Mouse (Mus musculus): ENCODE results near the gene Tmem171. TPM values are rescaled to one million over a fixed set of nuclear protein-coding genes. Genes with fewer than 3 reads are reported as not detected.

Gene Tmem171
- polyA plus RNA-seq, 1 experiment from 2014 or later: not detected

DNA sequence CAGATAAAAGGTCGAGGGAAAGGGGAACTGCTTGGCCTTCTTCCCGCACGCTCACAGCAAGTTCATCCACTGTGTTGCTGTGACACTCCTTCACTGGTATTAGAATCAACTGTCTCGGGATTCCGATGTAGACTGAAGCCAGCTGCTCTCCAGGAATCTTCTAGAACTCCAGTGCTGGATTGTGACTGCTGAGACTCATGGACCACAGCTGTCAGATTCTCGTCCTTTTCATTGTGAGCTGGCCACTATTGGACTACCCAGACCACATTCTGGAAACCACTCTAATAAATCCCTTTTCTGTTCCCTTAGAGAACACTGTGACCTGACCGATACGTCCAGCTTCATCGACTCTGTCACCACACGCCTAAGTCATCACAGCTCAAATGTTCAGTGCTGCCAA is 29.4 kb downstream of the Tmem171 start:
- no peak overlapping the region for H3K4me3 ChIP-seq (replicated peaks; ENCODE audit: low read depth, low read length)
- WGBS: 90% methylated on average over 10 of the region's 10 CpGs
- no peak for DNase-seq
- no peak for ATAC-seq (ENCODE audit: low FRiP score, low TSS enrichment)
- H3K27me3 ChIP-seq (ENCODE audit: control insufficient read depth, insufficient read depth, low read length): no peaks in the 10 kb centered on the region
- H3K9me3 ChIP-seq (ENCODE audit: control insufficient read depth, low read length): no peaks in the 10 kb centered on the region
- no peak overlapping the region for H3K4me2 ChIP-seq (ENCODE audit: low read length)
- no peak overlapping the region for H3K9ac ChIP-seq (replicated peaks; ENCODE audit: low read length)
- no peaks in the 10 kb centered on the region for H3K36me3 ChIP-seq (ENCODE audit: control insufficient read depth, insufficient read depth, low read length)
- H3K27ac ChIP-seq (replicated peaks; ENCODE audit: low read depth, low read length): no peak overlapping the region
- H3K4me1 ChIP-seq (ENCODE audit: control insufficient read depth, insufficient read depth, low read length): no peaks in the 10 kb centered on the region

- Histone ChIP-seq H3K36me3 (ENCODE audit: control insufficient read depth, insufficient read depth, low read length) (no peaks in the 10 kb centered on the region), H3K27me3 (ENCODE audit: control insufficient read depth, insufficient read depth, low read length) (no peaks in the 10 kb centered on the region), H3K27ac (replicated peaks; ENCODE audit: low read depth, low read length) (no peak overlapping the region), H3K4me2 (ENCODE audit: low read length) (no peak overlapping the region), H3K9me3 (ENCODE audit: control insufficient read depth, low read length) (no peaks in the 10 kb centered on the region), H3K9ac (replicated peaks; ENCODE audit: low read length) (no peak overlapping the region), H3K4me3 (replicated peaks; ENCODE audit: low read depth, low read length) (no peak overlapping the region), H3K4me1 (ENCODE audit: control insufficient read depth, insufficient read depth, low read length) (no peaks in the 10 kb centered on the region)
- DNase-seq (no peak), ATAC-seq (ENCODE audit: low FRiP score, low TSS enrichment) (no peak)
- WGBS: 88% methylated on average over 4 of the region's 4 CpGs
Measured at GRCm38 (mm10) chr13:98662173-98662675, 32.4 kb downstream of the Tmem171 start.

GRCm38 (mm10) chr13:98656034-98656471 is 38.6 kb downstream of the Tmem171 start:
- H3K27ac ChIP-seq (replicated peaks; ENCODE audit: low read depth, low read length): no peak overlapping the region
- no peak for ATAC-seq (ENCODE audit: low FRiP score, low TSS enrichment)
- peak; percentile 39 for DNase-seq

DNA sequence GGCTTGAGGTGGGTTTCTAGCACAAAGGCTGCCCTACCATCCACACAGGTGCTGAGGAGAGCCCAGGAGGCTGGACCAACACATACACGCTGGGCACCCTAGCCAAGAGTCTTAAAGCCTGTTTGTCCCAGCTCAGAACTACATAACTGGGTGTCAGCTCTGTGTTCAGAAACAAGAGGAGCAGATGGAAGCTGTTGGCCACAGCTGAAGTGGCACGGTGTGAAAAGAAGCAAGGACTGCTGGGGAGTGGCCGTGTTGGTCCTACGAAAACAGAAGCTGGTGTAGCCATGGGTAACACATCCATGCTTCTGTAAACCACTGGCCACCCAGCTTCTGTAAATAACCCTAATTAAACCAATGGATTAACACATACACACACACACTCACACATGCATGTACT is 39.3 kb downstream of the Tmem171 start:
- H3K4me1 ChIP-seq (ENCODE audit: control insufficient read depth, insufficient read depth, low read length): no peaks in the 10 kb centered on the region
- 94% methylated on average over 4 of the region's 4 CpGs for WGBS
- H3K4me2 ChIP-seq (ENCODE audit: low read length): no peak overlapping the region
- no peak for DNase-seq
- H3K36me3 ChIP-seq (ENCODE audit: control insufficient read depth, insufficient read depth, low read length): no peaks in the 10 kb centered on the region
- H3K9ac ChIP-seq (replicated peaks; ENCODE audit: low read length): no peak overlapping the region
- H3K4me3 ChIP-seq (replicated peaks; ENCODE audit: low read depth, low read length): no peak overlapping the region
- no peaks in the 10 kb centered on the region for H3K27me3 ChIP-seq (ENCODE audit: control insufficient read depth, insufficient read depth, low read length)
- H3K27ac ChIP-seq (replicated peaks; ENCODE audit: low read depth, low read length): no peak overlapping the region
- no peaks in the 10 kb centered on the region for H3K9me3 ChIP-seq (ENCODE audit: control insufficient read depth, low read length)
- ATAC-seq (ENCODE audit: low FRiP score, low TSS enrichment): no peak

More at GRCm38 (mm10) chr13:98656034-98656471, 38.6 kb downstream of the Tmem171 start:
- no peaks in the 10 kb centered on the region for H3K9me3 ChIP-seq (ENCODE audit: control insufficient read depth, low read length)
- no peaks in the 10 kb centered on the region for H3K4me1 ChIP-seq (ENCODE audit: control insufficient read depth, insufficient read depth, low read length)
- H3K36me3 ChIP-seq (ENCODE audit: control insufficient read depth, insufficient read depth, low read length): no peaks in the 10 kb centered on the region
- no peak overlapping the region for H3K9ac ChIP-seq (replicated peaks; ENCODE audit: low read length)
- WGBS: 72% methylated on average over 16 of the region's 16 CpGs
- no peak overlapping the region for H3K4me2 ChIP-seq (ENCODE audit: low read length)
- H3K4me3 ChIP-seq (replicated peaks; ENCODE audit: low read depth, low read length): no peak overlapping the region
- H3K27me3 ChIP-seq (ENCODE audit: control insufficient read depth, insufficient read depth, low read length): no peaks in the 10 kb centered on the region

DNA sequence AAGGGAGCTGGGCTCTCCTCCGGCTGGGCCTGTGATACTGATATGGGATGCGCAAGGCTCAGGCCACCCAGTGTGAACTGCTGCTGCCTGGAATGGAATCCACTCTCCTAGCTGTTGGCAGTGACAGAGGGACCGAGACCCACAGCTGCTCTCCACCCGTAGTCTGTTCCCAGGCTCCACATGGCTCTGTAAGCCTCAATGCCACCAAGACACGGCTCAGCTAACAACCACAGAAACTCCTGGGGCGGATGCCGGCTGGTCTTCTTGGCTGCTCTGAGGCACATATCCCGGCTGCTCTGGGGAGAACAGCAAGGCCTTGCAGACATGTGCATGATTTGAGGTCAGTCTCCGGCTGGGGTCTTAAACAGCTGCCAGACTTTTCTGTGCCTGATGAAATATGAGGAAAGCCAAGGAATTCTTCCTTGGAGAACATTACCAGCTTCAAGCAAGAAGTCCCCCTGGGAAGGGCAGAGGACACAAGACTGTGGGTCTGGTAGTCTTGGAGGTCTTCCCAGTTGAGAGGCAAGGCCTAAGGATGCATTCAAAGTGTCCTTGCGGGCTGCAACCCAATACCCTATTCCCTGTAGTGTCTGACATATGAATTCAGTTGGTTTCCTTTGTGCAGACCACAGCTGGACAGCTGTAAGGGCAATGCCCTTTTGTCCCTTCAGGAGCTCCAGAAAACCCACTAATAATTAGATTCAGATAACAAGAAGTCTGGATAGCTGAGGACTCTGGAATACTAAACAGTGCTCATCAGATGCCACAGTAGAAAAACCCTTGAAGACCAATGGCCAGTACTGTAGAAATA is 40.3 kb downstream of the Tmem171 start:
- ATAC-seq (ENCODE audit: low FRiP score, low TSS enrichment): no peak
- peak; percentile 2 for DNase-seq
- Histone ChIP-seq H3K27me3 (ENCODE audit: control insufficient read depth, insufficient read depth, low read length) (no peaks in the 10 kb centered on the region), H3K4me3 (replicated peaks; ENCODE audit: low read depth, low read length) (no peak overlapping the region), H3K27ac (replicated peaks; ENCODE audit: low read depth, low read length) (no peak overlapping the region), H3K4me1 (ENCODE audit: control insufficient read depth, insufficient read depth, low read length) (no peaks in the 10 kb centered on the region), H3K36me3 (ENCODE audit: control insufficient read depth, insufficient read depth, low read length) (no peaks in the 10 kb centered on the region), H3K9ac (replicated peaks; ENCODE audit: low read length) (no peak overlapping the region), H3K4me2 (ENCODE audit: low read length) (no peak overlapping the region), H3K9me3 (ENCODE audit: control insufficient read depth, low read length) (no peaks in the 10 kb centered on the region)
- WGBS: 89% methylated on average over 10 of the region's 10 CpGs

DNA sequence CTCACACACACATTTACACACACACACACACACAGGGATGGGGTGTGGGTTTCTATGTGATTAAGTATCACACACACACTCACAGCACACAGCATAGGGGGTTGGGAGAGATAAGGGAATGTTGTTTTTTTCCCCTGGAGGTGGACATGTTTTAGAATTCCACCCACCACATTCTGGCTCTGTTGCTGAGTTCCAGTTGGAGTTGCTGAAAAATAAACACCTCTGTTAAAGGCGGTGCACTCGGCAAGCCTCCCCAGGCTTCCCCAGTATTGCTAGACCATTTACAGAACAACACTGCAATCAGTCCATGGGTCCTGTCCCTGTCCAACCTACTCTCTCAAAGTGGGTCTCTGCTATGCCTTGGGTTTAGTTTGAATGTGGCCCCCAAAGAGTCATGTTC is 42.4 kb downstream of the Tmem171 start:
- no peak for DNase-seq
- ATAC-seq (ENCODE audit: low FRiP score, low TSS enrichment): no peak
- WGBS: 91% methylated on average over 2 of the region's 2 CpGs
- Histone ChIP-seq H3K4me1 (ENCODE audit: control insufficient read depth, insufficient read depth, low read length) (no peaks in the 10 kb centered on the region), H3K36me3 (ENCODE audit: control insufficient read depth, insufficient read depth, low read length) (no peaks in the 10 kb centered on the region), H3K27ac (replicated peaks; ENCODE audit: low read depth, low read length) (no peak overlapping the region), H3K4me2 (ENCODE audit: low read length) (no peak overlapping the region), H3K9me3 (ENCODE audit: control insufficient read depth, low read length) (no peaks in the 10 kb centered on the region), H3K9ac (replicated peaks; ENCODE audit: low read length) (no peak overlapping the region), H3K27me3 (ENCODE audit: control insufficient read depth, insufficient read depth, low read length) (no peaks in the 10 kb centered on the region), H3K4me3 (replicated peaks; ENCODE audit: low read depth, low read length) (no peak overlapping the region)

DNA sequence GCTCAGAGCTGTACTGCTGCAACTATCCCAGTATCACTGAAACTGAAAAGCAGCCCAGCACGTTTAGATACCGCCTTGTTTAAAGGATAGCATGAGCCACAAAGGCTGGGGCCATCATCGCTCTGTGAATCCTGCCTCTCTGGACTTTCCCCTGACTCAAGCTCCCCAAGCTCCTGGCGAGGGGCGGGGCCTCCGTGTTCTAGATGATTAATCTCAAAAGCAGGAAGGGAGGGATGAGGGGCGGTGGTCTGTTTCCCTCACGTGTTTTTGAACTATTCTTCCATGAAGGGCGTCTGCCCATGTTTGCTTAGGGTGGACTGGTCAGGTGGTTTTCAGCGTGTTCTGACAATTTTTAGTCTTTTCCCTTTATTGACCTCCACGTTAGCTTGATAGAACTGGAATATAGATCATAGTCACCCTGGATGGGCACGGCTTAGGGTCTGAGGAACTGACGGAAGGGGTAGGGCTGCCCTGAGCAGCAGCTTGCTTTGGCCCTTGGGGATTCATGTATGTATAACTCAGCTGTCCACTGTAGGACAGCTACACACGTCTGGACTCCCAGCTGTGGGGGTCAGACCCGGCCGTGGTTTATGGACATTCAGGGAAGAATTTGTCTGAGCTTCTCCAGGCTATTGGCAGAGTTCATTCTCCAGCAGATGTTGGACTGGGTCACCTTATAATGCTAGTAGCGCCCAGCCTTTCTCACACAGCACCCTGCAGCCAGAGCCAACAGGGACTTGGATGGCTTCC is 43.2 kb downstream of the Tmem171 start:
- Histone ChIP-seq H3K4me3 (replicated peaks; ENCODE audit: low read depth, low read length) (no peak overlapping the region), H3K9ac (replicated peaks; ENCODE audit: low read length) (no peak overlapping the region), H3K27me3 (ENCODE audit: control insufficient read depth, insufficient read depth, low read length) (no peaks in the 10 kb centered on the region), H3K4me2 (ENCODE audit: low read length) (no peak overlapping the region), H3K9me3 (ENCODE audit: control insufficient read depth, low read length) (no peaks in the 10 kb centered on the region), H3K4me1 (ENCODE audit: control insufficient read depth, insufficient read depth, low read length) (no peaks in the 10 kb centered on the region), H3K27ac (replicated peaks; ENCODE audit: low read depth, low read length) (no peak overlapping the region), H3K36me3 (ENCODE audit: control insufficient read depth, insufficient read depth, low read length) (no peaks in the 10 kb centered on the region)
- DNase-seq: no peak
- no peak for ATAC-seq (ENCODE audit: low FRiP score, low TSS enrichment)
- 69% methylated on average over 17 of the region's 17 CpGs for WGBS

DNA sequence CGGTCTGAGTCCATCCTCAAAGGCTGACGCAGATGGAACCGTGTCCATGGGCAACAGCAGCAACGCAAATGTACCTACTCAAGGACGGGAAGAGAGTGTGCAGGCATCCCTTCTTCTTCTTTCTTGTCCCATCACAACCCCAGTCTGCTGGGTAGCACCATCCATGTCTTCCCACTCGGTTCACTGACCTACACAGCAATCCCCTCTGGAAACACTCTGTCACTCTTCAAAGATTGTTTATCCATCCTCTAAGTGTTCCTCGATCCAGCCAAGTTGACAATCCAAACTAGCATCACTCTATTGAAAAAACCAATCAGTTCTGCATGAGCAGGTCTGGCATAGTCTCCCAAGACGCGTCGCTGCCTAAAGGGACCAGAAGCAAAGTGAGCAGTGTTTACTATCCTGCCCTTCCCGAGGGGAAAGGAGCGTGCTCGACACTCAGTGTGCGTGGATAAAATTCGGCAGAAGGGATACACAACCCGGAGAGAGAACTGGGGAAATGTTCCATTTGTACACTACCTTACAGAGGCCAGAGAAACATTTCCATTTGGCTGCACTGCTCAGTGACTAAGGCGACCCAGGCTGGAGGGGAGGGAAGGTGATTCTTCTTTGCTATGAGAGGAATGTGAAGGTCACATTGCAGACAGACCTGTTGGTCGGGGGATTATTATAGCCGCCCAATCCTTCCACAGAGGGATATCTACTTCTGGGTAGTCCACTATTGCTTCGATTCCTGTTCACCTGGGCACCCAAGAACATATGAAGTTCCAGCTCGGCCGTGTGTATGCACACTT is 46.7 kb downstream of the Tmem171 start:
- no peaks in the 10 kb centered on the region for H3K27me3 ChIP-seq (ENCODE audit: control insufficient read depth, insufficient read depth, low read length)
- DNase-seq: no peak
- no peak overlapping the region for H3K4me3 ChIP-seq (replicated peaks; ENCODE audit: low read depth, low read length)
- no peaks in the 10 kb centered on the region for H3K9me3 ChIP-seq (ENCODE audit: control insufficient read depth, low read length)
- no peak overlapping the region for H3K4me2 ChIP-seq (ENCODE audit: low read length)
- H3K27ac ChIP-seq (replicated peaks; ENCODE audit: low read depth, low read length): no peak overlapping the region
- no peak overlapping the region for H3K9ac ChIP-seq (replicated peaks; ENCODE audit: low read length)
- H3K36me3 ChIP-seq (ENCODE audit: control insufficient read depth, insufficient read depth, low read length): no peaks in the 10 kb centered on the region
- WGBS: 91% methylated on average over 22 of the region's 22 CpGs
- no peaks in the 10 kb centered on the region for H3K4me1 ChIP-seq (ENCODE audit: control insufficient read depth, insufficient read depth, low read length)
- ATAC-seq (ENCODE audit: low FRiP score, low TSS enrichment): no peak
